Mouse (Mus musculus) cerebellum, adult 11 months (tissue): ENCODE results near the gene Apol11a.
"Not testable (repeated sequence)": the region's sequence is repeated elsewhere in the genome, so short reads cannot be mapped to it uniquely, and the experiment has no call there.

Experiments used
- DNase-seq: peaks from one replicate; pipeline ENCODE4 v3.0.0; 2022

Gene Apol11a

GRCm38 (mm10) chr15:77507966-77508365, at the start of gene Apol11a:
TSS of gene Apol11a (plus strand) at chr15:77508271.
- not testable (repeated sequence) for DNase-seq

DNA sequence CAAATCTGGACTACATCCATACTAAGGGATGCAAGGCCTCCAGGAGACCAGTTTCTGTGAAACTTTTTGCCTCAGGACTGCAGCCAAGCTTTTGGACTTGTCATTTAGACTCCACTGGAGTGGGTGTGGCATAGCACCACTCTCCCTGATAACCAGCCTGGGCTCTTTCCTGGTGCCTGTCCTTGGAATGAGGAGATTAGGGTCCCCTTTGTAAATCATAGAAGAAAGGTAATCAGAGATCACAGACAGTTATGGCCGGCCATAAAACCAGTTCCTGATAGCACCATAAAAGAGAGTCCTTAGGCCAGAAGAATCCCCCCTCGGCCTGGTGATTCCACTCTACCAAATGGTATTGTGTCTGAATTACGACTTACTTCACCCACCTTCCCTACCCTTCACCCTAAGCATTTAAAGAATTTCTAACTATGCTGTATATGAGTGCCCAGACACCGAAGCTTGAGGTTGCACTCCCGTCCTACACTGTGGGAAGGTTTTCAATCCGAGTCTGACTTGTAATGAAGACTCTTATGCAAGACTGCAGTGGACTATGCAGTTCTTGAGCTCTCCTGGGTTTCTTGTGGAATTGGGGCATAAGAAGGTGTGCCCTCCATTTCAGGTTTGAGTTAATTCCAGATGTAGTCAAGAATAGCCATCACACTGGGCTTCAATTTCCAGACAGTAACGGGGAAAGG, 33.2 kb upstream of the Apol11a start:
- not testable (repeated sequence) for DNase-seq

- DNase-seq: not testable (repeated sequence)
Measured at GRCm38 (mm10) chr15:77476693-77477092, 31.4 kb upstream of the Apol11a start, which contains the start of gene Apol10a. TSS of gene Apol10a (plus strand) at chr15:77477047.

DNA sequence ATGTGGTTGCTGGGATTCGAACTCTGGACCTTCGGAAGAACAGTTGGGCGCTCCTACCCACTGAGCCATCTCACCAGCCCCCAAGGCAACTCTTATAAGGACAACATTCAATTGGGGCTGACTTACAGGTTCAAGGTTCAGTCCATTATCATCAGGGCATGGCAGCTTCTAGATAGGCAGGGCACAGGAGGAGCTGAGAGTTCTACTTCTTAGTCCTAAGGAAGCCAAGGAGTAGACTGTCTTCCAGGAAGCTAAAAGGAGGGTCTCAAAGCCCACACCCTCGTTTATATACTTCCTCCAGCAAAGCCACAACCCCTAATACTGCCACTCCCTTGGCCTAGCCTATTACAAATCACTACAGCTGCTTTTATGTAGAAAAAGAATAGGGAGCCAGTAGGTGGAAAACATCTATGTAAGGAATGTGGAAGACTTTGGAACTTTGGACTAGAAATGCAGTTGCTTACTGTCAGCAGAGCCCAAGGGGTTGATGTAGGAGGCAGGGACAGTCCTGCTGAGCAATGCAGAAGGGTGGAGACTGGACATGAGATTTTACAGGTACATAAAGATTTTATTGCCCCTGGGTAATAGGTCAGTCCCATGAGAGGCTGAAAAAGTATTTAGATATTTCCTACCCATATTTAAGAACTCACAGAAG, 25.8 kb upstream of the Apol11a start:
- DNase-seq: no peak

DNA sequence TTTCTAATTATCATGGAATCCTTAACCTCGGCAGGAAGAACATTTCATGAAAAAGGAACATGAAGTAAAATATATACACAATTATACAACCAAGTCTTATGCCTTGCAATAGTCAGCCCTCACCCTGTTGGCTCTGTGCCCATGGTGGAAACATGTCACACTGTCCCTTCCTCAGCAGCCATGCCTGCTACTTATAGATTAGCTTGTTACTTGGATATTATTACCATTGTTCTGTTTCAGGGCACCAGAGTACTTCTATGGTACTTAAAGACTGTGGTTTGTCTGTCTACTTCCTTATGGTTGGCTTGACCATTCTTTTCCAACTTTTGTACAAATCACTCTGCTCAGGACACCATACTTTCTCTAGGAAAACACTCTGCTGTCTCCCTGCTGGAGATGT, 14.9 kb upstream of the Apol11a start:
- not testable (repeated sequence) for DNase-seq

GRCm38 (mm10) chr15:77494694-77495093, 13.4 kb upstream of the Apol11a start:
- not testable (repeated sequence) for DNase-seq

- DNase-seq: not testable (repeated sequence)
Measured at GRCm38 (mm10) chr15:77520596-77520995, 12.5 kb downstream of the Apol11a start.

- DNase-seq: peak; percentile 6
Measured at GRCm38 (mm10) chr15:77523186-77523843, 15.2 kb downstream of the Apol11a start.

GRCm38 (mm10) chr15:77533216-77533615, 25.1 kb downstream of the Apol11a start, which contains the start of gene Apol7c:
TSS of gene Apol7c (minus strand) at chr15:77533316.
- DNase-seq: no peak

DNA sequence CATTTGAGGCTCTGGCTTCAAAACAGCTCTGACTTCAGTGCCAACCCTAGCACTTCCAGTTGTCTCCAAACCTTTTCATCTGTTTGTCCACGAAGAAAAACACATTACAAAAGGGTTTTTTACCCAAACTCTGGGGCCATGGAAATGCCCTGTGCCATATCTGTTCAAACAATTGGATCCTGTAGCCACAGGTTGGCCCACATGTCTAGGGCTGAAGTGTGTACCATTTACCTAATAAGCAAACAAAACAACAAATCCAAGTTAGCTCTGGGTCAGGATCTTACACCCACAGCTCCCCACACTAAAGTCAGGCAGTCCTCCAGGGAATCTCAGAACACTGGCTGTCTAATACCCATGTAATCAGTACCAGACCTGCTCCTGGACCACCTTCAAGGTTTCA, 31.1 kb downstream of the Apol11a start:
- DNase-seq: not testable (repeated sequence)

DNA sequence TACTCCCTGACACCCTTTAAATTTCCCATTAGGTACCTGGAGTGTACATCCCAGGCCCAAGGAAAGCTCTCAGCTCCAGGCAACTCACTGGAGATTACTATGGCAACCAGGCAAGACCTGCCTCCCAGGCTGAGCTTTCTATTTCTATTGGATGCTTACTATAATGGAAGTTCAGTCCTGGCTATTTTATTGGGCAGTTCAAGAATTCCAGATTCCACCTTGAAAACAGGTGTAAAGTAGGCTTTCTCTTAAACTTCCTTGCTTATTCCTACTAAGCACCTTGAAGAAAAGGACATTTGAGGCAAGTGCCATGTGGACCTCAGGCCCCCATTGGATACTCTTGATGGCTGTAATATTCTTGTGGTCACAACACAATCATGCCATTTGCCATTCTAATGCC, 53.7 kb downstream of the Apol11a start, which contains the start of gene 1700025B11Rik:
Gene 1700025B11Rik (minus strand): TSS at position 101 of the 400 bp plus-strand sequence.
- DNase-seq: no peak

DNA sequence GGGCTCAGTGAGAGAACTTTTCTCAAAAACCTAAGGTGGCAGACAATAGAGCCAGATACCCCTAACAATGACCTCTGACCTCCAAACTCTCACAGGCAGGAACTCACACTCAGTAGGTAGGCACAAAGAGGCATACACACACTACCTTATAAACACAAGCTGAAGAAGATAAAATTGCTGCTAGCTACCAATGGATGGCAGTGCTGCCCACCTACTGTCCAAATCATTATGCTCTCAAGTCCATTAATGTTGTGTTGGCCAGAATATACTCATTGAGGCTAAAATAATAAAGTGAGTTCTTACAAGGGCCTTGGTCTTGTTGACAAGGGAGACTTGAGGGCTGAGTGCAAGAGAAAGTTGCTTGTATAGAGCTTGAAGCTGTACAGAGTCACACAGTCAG, 55.1 kb downstream of the Apol11a start:
- DNase-seq: no peak
